Mouse (Mus musculus): ENCODE results near the gene 4931406C07Rik.

- no peak for TF ChIP-seq ZC3H11A (IDR thresholded peaks at IDR 0.05; ENCODE audit: borderline replicate concordance, low read depth, low read length)
- TF ChIP-seq HCFC1 (IDR thresholded peaks at IDR 0.05; ENCODE audit: borderline replicate concordance, insufficient read depth, low read length), result peak; percentile 81
- no peak for TF ChIP-seq CHD2 (IDR thresholded peaks at IDR 0.05; ENCODE audit: low read depth, low read length)
Observed at GRCm38 (mm10) chr9:15279649-15280490, 26.4 kb downstream of the 4931406C07Rik start, which contains the start of gene Med17.

All from ES-E14 (cell line).